Mouse (Mus musculus): ENCODE measurements around the gene Prtg.

Prtg gene

GRCm38 (mm10) chr9:72806731-72807419, at the start of gene Prtg:
Prtg (plus strand) TSS chr9:72806874.
- peak in 1 of 2 experiments; percentile 30 for DNase-seq

DNA sequence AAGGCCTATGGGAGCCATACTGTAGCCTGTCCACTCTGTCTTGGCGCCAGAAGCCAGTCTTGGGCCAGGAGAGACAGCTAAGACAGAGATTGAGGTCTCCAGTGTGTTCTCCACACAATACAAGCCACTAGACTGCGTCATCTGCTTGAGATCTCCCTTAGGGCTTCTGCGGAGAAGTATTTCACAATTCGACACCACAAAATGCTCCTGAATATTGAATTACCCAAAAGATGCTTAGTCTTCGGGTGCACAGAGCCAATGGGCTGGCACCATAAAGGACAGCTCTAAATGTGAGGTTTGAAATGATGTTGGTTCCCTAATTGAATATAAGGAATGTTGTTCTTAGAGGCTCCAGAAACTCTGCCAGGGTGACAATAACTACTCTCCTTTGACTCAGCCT, 49.5 kb upstream of the Prtg start:
- DNase-seq, result no peak

GRCm38 (mm10) chr9:72758705-72759131, 48.0 kb upstream of the Prtg start:
- no peak for DNase-seq

- DNase-seq, result no peak
These were observed 43.5 kb upstream of the Prtg start for GRCm38 (mm10) chr9:72763050-72763718.

DNA sequence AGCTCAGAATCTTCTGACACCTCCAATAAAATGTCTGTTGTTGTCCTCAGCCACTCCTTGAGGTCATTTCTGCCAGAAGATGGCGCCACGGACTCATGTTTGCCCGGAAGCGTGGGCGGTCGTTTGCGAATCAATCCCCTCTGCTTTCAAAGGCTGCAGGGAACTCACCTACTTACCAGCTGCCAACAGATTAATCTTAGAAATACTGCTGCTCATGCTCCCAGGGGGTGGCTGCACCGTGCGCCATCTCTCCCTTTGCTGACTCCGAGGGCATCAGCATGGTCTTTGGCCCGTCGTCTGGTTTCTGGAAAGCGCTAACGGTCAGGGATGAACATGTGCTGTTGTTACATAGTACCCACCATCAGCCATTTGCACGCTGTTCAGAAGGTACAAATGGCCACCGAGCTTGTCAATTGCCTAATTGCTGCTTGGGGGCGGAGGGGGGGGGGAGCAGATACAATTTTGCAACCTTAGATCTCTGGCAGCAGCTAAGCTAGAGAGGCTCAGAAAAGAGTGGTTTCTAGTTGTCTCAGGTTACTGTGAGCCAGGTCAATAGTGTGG, 39.8 kb upstream of the Prtg start:
- peak; percentile 86 to 91 for DNase-seq

DNA sequence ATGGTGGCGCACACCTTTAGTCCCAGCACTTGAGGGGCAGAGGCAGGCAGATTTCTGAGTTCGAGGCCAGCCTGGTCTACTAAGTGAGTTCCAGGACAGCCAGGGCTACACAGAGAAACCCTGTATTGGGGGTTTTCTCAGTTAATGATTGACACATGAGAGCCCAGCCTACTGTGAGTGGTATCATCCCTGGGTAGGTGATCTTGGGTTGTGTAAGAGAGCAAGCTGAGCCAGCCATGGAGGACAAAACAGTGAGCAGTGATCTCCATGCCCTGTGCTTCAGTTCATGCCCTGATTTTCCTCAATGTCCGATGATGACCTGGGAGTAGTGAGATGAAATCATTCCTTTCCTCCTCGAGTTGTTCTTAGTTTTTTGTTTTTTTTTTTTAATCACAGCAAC, 31.7 kb upstream of the Prtg start:
- no peak for DNase-seq

DNA sequence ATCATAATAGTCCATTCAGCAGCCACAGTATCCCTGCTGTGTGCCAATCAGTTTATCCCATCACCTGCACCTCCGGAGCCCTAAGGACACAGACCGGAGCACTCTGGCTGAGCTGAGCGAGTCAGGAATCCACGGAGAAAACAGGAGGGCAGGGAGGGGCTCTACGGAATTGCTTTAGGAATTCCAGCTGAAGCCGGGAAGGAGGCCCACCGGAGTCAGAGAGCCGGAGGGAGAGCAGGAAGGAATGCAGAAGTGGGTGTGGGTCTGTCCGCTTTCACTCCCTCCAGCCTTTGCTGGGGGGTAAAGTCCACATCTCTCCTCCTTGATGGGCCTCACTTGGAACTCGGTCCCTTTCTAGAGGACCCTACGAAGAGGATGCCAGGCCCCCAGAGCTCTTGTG, 27.7 kb upstream of the Prtg start:
- no peak for DNase-seq

DNA sequence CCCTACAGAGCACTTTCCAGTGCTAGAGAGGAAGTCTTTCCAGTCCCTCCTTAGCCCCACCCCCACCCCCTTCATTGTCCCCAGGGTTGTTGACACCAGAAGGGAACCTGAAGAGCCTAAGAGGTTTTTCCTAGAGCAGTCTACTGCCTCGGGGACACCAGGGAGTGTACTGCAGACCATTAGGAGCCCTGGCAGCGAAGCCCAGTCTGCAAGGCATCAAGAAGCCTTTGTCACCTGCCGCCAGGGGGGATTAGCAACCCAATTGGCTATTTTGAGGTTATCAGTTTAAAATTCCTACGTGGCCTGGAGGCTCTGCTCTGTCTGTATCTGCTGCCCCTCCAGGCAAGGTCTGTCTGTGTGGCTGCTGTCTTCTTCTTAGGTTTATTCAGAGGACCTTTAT, 26.9 kb upstream of the Prtg start:
- DNase-seq, result no peak

- no peak for DNase-seq
These were observed 26.0 kb upstream of the Prtg start for GRCm38 (mm10) chr9:72780694-72781093.

GRCm38 (mm10) chr9:72781466-72781865, 25.2 kb upstream of the Prtg start:
- DNase-seq, result no peak

- DNase-seq, result no peak
These were observed 24.6 kb upstream of the Prtg start for GRCm38 (mm10) chr9:72782121-72782520.

GRCm38 (mm10) chr9:72787732-72788131, 18.9 kb upstream of the Prtg start:
- DNase-seq, result no peak

GRCm38 (mm10) chr9:72790530-72791212, 16.0 kb upstream of the Prtg start:
- no peak for DNase-seq

- no peak for DNase-seq
These were observed 15.5 kb upstream of the Prtg start for GRCm38 (mm10) chr9:72791213-72791582.

DNA sequence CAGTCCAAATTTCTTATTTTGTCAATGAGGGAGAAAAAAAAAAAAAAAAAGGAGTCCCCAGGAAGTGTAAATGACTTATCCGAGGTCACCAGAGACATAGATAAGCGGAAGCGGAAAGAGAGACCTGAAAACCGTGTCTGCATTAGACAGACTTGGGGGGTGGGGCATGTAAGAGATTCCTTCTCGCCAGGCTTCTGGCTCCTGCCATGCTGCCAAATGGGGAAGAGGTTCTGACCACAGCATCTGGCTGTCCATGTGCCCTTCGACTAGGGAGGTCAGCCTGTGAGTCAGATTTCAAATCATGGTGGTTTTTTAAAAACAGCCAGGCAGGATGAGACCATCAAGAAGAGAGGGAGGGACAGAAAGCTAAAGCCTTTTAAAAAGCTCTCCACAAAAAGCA, 15.0 kb upstream of the Prtg start:
- DNase-seq, result no peak

GRCm38 (mm10) chr9:72795243-72795642, 11.4 kb upstream of the Prtg start:
- no peak for DNase-seq

GRCm38 (mm10) chr9:72797136-72797621, 9.5 kb upstream of the Prtg start:
- peak; percentile 56 to 76 for DNase-seq

GRCm38 (mm10) chr9:72803280-72803679, 3.4 kb upstream of the Prtg start:
- no peak for DNase-seq

DNA sequence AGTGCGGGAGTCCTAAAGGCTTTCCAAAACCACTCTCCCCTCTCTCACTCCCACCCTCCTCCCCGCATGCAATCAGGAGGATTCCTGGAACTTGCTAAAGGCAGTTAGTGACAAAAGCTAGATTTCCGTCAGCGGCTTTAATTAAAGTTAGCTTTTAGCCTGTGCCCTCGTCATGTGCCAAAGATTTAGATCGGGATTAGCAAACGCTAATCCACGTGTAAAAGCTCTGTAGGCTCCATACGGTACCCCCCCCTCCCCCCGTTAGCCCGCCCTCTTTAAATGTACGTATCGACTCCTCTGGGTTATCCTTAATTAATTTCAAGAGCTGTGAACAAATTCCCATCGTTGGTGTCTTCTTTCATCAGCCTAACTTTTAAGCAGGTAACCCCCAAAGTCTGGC, 528 bp upstream of the Prtg start:
- no peak for DNase-seq

GRCm38 (mm10) chr9:72807420-72808005, 839 bp downstream of the Prtg start:
- DNase-seq, result peak; percentile 59 to 68

DNA sequence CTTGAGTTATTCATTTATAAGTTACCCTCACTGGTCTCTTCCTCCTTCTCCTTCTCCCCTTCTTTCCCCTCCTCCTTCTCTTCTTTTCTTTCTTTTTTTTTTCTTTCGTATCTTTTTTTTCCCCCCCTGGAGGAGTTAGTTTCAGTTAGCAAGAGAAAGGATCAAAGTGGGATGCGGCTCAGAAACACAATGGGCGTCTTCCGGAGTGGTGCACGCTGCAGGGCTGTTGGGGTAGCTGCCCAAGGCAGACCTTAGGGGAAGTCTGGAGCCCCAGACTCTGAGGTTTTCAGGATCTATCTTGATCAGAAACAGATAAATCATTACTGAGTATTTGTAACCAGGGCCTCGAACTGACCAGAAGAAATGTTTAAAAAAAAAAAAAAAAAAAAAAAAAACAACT, 1.5 kb downstream of the Prtg start:
- peak; percentile 10 to 23 for DNase-seq

DNA sequence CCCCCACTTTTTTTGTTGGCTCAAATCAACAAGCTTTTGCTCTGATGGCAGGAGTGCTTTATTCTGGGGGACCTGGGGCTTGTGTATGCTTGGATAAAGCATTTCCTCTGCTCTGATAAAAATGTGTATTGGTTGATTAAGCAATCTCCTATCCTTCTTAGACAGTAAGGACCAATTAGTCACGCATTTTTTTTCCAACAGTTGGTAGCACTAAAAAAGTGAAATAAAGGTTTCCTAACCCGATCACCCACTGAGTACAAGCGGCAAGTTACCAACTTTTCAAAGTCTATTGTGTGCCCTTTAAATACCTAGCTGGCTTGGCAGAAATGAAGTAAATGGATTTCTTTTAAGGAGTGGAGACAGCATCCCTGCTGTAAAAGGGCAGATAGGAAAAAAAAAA, 1.9 kb downstream of the Prtg start:
- DNase-seq, result no peak

DNA sequence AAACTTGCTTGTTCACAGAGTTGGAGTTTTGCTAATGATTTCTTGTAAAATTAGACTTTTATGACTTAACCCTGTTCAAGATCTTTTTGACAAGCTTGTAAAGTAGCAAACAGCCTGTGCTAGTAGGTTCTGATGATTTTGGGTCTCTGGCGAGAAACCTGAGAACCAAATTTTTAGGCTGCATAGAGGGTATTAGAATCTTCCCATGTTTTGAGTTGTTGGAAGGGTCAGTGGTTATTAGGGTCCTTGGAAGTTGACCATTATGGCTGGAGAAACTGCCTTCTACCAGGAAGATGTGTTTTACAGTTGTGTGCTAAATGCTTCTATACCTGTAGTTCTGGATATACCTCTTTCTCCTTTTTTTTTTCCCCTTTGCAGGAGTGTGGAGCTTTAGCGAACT, 2.4 kb downstream of the Prtg start:
- no peak for DNase-seq

All from thymus, postnatal 36 days (tissue).